Mouse (Mus musculus) hindbrain, postnatal 0 days (tissue): ENCODE data around the gene Plcg1. TPM values are rescaled to one million over a fixed set of nuclear protein-coding genes. Genes with fewer than 3 reads are reported as not detected.

ENCODE experiments used
- ATAC-seq: fragments of 200-750 bp; cut with Nextera tagmentation; 2 replicates; pipeline ENCODE4 v1.8.0; 2017; ENCODE audit warnings: mild to moderate bottlenecking, moderate TSS enrichment, moderate library complexity
- DNase-seq: peaks from one replicate; pipeline ENCODE4 v3.0.0-alpha.2; 2015; ENCODE audit warnings: low spot score
- H3K27ac ChIP-seq: fragments of 300-500 bp; sonication (generic); 2 replicates; pipeline ENCODE4 v1.5.1; 2014; ENCODE audit warnings: mild to moderate bottlenecking
- H3K27me3 ChIP-seq: fragments of 300-500 bp; sonication (generic); 2 replicates; pipeline ENCODE4 v1.6.1; 2014; ENCODE audit warnings: low read length, mixed read lengths; ENCODE audit not compliant: insufficient read depth
- H3K36me3 ChIP-seq: fragments of 300-500 bp; sonication (generic); 2 replicates; pipeline ENCODE4 v1.6.1; 2014; ENCODE audit warnings: low read length, mixed read lengths; ENCODE audit not compliant: insufficient read depth
- H3K4me1 ChIP-seq: fragments of 300-500 bp; sonication (generic); 2 replicates; pipeline ENCODE4 v1.6.1; 2014; ENCODE audit warnings: antibody characterized with exemption, low read length, mixed read lengths; ENCODE audit not compliant: insufficient read depth
- H3K4me2 ChIP-seq: fragments of 300-500 bp; sonication (generic); 2 replicates; pipeline ENCODE4 v1.6.1; 2014; ENCODE audit warnings: low read depth, mild to moderate bottlenecking, low read length, moderate library complexity, mixed read lengths
- H3K4me3 ChIP-seq: fragments of 300-500 bp; sonication (generic); 2 replicates; pipeline ENCODE4 v1.5.1; 2014; ENCODE audit warnings: low read length
- H3K9ac ChIP-seq: fragments of 300-500 bp; sonication (generic); replicated peaks from 2 replicates; pipeline ENCODE4 v1.6.1; 2014; ENCODE audit warnings: mild to moderate bottlenecking, low read length, moderate library complexity, mixed read lengths
- H3K9me3 ChIP-seq: fragments of 300-500 bp; sonication (generic); 2 replicates; pipeline ENCODE4 v1.6.1; 2016; ENCODE audit warnings: low read length, mixed read lengths
- CTCF ChIP-seq: IDR thresholded peaks from 2 replicates; pipeline ENCODE4 v1.5.1; 2016; ENCODE audit warnings: antibody characterized with exemption, control low read depth, low read depth
- WGBS: fragments of 180-500 bp; shearing (Covaris S2); extraction: QIAGEN DNeasy Blood & Tissue Kit; methylation state at CpG from one replicate; pipeline ENCODE4 v1.1.7; 2014; 5-methylcytosine and 5-hydroxymethylcytosine counted together
- polyA plus RNA-seq: library from polyadenylated mRNA; unstranded; fragments of >200 nt; fragmentation: Nextera tagmentation; extraction: Ambion mirVana; gene quantifications from 2 replicates; pipeline ENCODE4 v1.2.1, GENCODE M21; 2015
- total RNA-seq: library from RNA; depleted of rRNA; stranded (reverse); fragments of >200 nt; gene quantifications from 2 replicates; pipeline ENCODE4 v1.2.3, GENCODE M21; 2014

Plcg1 gene
- total and polyA plus RNA-seq, 2 experiments from 2014 or later, result 40.5 to 111 TPM

DNA sequence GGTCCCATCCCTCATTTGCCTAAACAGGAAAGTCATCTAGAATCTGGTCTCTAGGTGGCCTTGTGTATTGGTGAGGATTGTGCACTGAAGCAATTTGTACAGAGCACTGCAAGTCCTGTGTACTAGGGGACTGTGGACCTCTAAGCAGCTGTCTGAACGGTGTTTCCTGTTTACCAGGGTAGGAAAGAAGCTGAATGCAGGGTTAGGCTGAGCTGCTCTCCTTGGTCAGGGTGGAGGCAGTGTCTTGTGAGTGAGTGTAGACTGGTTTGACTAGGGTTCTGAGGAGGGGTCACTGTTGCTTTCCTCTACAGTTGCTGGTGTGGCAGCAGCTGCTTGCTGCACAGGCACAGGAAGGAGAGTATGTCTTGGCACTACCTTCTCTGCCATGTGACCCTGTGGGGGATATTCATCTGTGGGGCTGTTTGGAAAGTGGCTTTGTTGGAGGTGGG is 11.1 kb downstream of the Plcg1 start:
- H3K27ac ChIP-seq, result peak overlapping the region; percentile 60; the same call in 1 of the 2 replicates
- no peaks in the 10 kb centered on the region for H3K27me3 ChIP-seq
- no peak overlapping the region for H3K4me2 ChIP-seq
- H3K9me3 ChIP-seq, result no peaks in the 10 kb centered on the region
- DNase-seq (no peak), ATAC-seq (no peak)
- no peak overlapping the region for H3K4me3 ChIP-seq
- 69% methylated on average over 1 of the region's 1 CpGs for WGBS
- H3K4me1 ChIP-seq, result peaks cover 29% of the 10 kb centered on the region
- no peak overlapping the region for H3K9ac ChIP-seq
- no peak for TF ChIP-seq CTCF
- H3K36me3 ChIP-seq, result peaks cover 7% of the 10 kb centered on the region

DNA sequence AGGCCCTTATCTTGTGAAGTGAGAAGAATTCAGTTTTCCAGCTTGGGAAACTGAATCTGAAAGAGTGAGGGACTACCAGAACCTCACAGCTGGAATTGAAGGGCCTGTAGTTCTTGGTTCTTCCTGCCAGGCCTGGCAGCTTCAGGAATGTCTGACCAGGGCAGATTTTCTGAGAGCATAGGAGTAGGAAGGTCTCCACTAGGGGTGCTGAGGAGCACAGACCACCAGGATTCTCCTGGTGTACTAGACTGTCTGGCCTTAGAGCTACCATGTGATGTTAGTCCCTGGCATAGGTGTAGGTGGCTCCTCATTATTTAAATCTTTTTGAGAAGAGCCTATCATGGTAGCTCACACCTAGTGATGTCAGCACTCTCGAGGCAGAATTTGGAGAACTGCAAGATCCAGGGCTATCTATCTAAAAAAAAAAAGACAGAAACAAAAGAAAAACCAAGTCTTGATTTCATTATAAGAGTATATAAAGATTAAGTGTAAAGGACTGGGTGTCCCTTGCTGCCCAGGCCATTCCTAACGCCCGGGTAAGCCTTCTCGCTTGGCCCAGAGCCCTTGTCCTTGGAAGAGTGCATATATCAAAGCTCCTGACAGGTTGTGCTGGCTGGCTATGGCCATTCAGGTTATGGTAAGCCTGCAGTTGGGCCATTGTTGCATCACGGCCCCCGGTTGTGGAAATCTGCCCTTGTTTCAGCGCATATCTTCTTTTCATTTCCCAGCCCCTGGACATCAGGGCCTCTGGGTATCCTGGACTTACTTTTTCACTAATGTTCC is 13.1 kb downstream of the Plcg1 start:
- DNase-seq (peak; percentile 57), ATAC-seq (peak; percentile 27; the same call in 1 of the 2 replicates)
- H3K27me3 ChIP-seq, result no peaks in the 10 kb centered on the region
- H3K36me3 ChIP-seq, result peaks cover 21% of the 10 kb centered on the region
- no peak overlapping the region for H3K4me3 ChIP-seq
- no peaks in the 10 kb centered on the region for H3K9me3 ChIP-seq
- H3K4me2 ChIP-seq, result no peak overlapping the region
- H3K27ac ChIP-seq, result 0 out of 2 replicates have a peak overlapping the region, but pooled peaks have one; percentile 27
- no peak overlapping the region for H3K9ac ChIP-seq
- WGBS, result 78% methylated on average over 7 of the region's 7 CpGs
- peak; percentile 72 for TF ChIP-seq CTCF
- peaks cover 22% of the 10 kb centered on the region for H3K4me1 ChIP-seq

DNA sequence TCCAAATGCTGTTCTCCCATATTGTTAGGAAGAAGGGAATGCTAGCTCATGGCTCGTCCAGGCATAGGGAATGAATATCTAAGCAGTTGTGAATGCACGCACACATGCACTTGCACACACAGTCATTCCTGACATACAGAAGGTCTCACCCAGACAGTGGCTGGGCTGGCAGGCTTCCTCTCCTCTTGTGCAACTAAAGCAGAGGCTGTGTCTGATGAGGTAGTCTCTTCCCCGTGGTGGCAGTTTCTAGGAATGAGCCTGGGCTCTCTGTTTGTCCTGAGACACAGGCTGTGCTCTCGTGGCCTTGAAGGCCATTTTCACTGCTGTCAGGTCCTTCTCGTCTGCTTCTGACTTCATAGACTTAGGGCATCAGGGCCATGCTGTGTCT is 13.7 kb downstream of the Plcg1 start:
- Histone ChIP-seq H3K4me1 (peaks cover 19% of the 10 kb centered on the region), H3K27me3 (no peaks in the 10 kb centered on the region), H3K4me3 (no peak overlapping the region), H3K9ac (no peak overlapping the region), H3K9me3 (no peaks in the 10 kb centered on the region), H3K4me2 (no peak overlapping the region), H3K27ac (0 out of 2 replicates have a peak overlapping the region, but pooled peaks have one; percentile 27), H3K36me3 (peaks cover 23% of the 10 kb centered on the region)
- ATAC-seq (no peak), DNase-seq (no peak)
- WGBS, result 79% methylated on average over 5 of the region's 5 CpGs
- no peak for TF ChIP-seq CTCF

DNA sequence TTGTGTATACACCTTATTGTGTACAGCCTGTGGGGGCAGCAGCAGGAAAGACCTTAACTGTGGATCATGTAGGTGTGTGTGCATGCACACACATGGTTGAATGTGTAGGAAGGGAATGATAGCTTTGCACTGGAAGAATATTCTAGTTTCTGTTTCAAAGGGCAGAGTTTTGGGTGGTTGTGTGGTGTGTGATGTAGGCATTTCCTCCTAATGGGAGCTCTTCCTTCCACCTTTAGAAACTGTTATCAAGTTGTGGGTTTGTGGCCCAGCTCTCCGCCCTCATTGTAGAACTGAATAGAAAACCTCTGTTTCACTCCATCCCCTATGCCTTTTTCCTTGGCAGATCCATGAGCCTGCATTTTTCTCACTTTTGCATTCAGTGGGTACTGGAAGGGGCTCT is 14.4 kb downstream of the Plcg1 start:
- Histone ChIP-seq H3K9ac (no peak overlapping the region), H3K27ac (no peak overlapping the region), H3K27me3 (no peaks in the 10 kb centered on the region), H3K9me3 (no peaks in the 10 kb centered on the region), H3K4me2 (no peak overlapping the region), H3K4me3 (no peak overlapping the region), H3K36me3 (peaks cover 26% of the 10 kb centered on the region), H3K4me1 (peaks cover 12% of the 10 kb centered on the region)
- DNase-seq, result no peak
- 88% methylated on average over 1 of the region's 1 CpGs for WGBS
- no peak for ATAC-seq
- no peak for TF ChIP-seq CTCF

DNA sequence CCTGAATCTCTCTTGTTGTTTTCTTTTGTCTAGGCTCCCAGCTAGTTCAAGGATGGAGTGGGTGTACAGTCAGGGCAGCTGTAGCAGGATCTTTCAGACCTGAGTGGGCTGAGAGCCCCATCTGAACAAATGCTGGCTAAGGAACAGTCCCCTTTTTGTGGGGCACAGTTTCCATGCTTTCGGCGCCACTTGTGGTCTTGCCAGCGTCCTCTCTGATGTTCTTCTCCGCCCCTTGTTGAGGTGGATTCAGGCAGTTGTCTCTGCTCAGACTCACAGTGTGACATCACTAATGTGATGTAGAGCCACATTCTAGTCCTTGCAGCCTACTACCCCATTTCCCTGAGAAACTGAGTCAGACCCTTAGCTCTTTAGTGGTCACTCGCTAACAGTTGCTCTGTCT is 15.5 kb downstream of the Plcg1 start:
- Histone ChIP-seq H3K4me1 (peaks cover 8% of the 10 kb centered on the region), H3K4me3 (no peak overlapping the region), H3K4me2 (no peak overlapping the region), H3K27ac (no peak overlapping the region), H3K36me3 (peaks cover 35% of the 10 kb centered on the region), H3K9ac (no peak overlapping the region), H3K9me3 (no peaks in the 10 kb centered on the region), H3K27me3 (no peaks in the 10 kb centered on the region)
- 95% methylated on average over 5 of the region's 5 CpGs for WGBS
- no peak for TF ChIP-seq CTCF
- DNase-seq (no peak), ATAC-seq (no peak)

DNA sequence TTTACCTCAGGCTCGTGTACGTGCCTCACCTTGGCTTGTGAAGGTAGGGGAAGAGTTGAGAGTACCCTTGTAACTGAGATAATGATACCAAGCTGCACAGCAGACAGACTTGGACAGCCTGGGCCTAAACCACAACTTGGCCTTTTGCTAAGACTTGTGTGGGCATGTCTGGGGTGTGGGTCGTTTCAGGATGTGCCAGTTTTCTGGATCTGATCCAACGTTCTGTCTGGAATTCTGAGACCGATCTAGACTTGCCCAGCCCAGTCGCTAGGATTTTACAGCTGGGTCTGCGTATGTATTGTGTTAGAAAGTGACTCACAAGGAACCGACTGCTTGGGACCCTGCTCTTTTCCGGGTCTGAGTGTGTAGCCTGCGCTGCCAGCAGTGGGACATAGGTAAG is 16.0 kb downstream of the Plcg1 start:
- H3K4me3 ChIP-seq, result no peak overlapping the region
- no peak overlapping the region for H3K27ac ChIP-seq
- WGBS, result 77% methylated on average over 10 of the region's 10 CpGs
- no peak overlapping the region for H3K4me2 ChIP-seq
- TF ChIP-seq CTCF, result no peak
- ATAC-seq, result no peak
- DNase-seq, result no peak
- H3K27me3 ChIP-seq, result no peaks in the 10 kb centered on the region
- H3K9me3 ChIP-seq, result no peaks in the 10 kb centered on the region
- peaks cover 39% of the 10 kb centered on the region for H3K36me3 ChIP-seq
- H3K9ac ChIP-seq, result no peak overlapping the region
- peaks cover 4% of the 10 kb centered on the region for H3K4me1 ChIP-seq

DNA sequence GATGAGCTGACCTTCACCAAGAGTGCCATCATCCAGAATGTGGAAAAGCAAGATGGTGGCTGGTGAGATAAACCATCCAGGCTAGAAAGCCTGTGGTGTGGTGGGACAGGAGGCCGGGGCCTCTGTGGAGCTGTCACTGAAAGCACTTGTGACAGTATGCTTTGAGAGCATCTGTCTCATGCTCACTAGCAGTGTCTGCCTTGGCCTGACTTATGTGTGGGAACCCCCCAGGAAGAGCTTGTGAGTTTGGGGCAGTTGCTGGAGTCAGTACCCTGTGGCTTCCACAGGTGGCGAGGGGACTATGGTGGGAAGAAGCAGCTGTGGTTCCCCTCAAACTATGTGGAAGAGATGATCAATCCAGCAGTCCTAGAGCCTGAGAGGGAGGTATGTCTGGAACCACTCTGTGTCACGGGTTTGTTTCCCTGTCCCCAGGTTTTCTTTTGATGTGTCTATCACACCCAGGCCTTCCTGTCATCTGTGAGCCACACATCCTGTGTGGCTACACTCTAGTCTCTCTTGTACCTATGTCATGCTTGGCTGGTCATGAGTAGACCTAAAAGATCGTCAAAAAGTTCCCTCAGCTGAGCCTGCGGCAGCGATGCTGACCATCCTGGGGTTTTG is 25.6 kb downstream of the Plcg1 start:
- ATAC-seq, result no peak

More for the DNA sequence above, 25.6 kb downstream of the Plcg1 start:
- Histone ChIP-seq H3K4me1 (no peaks in the 10 kb centered on the region), H3K4me2 (no peak overlapping the region), H3K9me3 (no peaks in the 10 kb centered on the region), H3K4me3 (no peak overlapping the region), H3K27me3 (no peaks in the 10 kb centered on the region), H3K27ac (no peak overlapping the region), H3K9ac (no peak overlapping the region), H3K36me3 (peaks cover 94% of the 10 kb centered on the region)
- no peak for DNase-seq
- TF ChIP-seq CTCF, result no peak
- whole genome bisulfite sequencing, result 89% methylated on average over 6 of the region's 6 CpGs
